Mouse (Mus musculus) cerebellum, postnatal 14 days (tissue): ENCODE data around the gene Tmem161a.

Source experiments
- DNase-seq, 2 experiments: peaks; one replicate each; pipeline ENCODE4 v3.0.0; 2021; ENCODE audit warnings: mixed read lengths in 2 of 2

Tmem161a gene

GRCm38 (mm10) chr8:70172043-70172681 is at the start of gene Tmem161a:
Gene Tmem161a, plus strand, starts transcription at chr8:70172356.
- peak; percentile 92 for DNase-seq

DNA sequence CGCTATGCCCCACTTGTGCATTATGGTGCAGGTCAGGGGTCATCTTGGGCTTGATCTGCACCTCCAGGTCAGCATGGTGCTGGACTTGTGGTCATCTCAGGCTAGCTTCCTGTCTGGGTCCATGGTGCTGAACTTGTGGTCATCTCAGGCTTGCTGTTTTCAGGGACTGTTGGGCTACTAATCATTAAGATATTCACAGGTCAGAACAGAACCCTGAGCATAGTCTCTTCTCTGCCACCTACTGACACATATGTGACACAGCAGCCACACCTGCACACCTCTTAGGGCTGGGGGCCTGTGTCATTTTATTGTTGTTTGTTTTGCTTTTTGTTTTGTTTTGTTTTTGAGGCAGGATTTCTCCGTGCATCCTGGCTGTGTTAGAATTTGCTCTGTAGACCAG is 49.3 kb upstream of the Tmem161a start:
- DNase-seq: no peak

DNA sequence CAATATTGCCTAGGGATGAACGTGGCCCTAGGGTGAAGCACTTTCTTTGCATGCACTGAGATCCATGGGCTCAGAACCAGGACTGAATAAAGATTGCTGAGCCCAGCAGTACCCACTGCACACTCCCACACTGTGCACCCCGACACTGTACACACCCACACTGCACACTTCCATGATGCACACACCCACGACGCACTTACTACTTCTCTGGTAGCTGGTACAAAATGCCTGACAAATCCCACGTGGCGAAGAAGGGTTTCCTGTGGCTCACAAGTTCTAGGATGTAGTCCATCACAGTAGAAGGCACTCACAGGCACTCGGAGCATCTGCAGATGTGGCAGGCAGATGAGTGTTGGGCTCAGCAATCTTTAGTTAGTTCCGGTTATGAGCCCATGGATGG is 47.2 kb upstream of the Tmem161a start:
- no peak for DNase-seq

DNA sequence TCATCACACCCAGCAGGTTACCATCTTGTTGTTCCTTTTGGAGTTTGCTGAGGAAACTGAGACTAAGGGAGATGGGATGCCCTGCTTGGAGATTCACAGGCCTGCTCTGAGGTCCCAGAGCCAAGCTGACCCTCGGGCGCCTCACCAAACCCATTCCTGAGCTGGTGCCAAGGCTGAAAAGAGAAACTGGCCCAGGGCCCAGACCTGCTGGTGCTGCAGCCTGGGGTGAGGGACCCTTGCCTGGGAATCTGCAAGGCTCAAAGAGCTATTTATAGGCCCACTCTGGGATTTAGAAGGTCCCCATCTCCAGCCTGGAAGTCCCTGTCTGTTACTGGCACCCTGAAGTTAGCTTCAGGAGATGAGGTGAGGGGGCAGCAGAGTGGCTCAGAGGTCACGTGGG is 43.7 kb upstream of the Tmem161a start:
- DNase-seq: peak; percentile 54 to 64

DNA sequence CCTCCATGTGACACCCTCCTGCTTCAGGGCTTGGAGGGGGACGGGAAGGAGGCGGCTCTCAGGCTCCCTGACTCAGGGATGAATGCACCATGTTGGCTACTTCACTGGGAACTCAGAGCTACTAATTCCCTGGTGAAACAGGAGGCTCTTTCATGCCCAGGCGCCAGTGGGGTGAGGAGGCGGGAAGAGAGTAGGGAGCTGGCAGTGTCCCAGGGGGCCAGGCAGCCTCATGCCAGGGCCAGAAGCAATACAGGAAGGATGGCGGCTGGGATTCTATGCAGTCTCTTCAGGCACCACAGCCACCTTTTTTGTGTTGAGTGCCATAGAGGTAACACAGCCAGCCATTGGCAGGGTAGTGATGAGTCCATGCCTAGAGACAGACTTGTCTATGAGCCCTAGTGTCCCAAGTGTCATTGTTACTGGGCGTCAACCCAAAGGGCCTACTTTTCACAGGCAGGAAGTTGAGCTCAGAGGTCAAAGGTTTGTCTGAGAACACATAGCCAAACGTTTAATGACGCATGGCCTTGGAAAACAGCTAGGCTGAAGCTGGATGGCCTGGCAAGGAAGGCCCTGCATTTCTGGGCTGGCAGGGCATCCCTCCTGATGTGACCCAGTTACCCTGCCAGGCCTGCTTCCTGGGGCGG is 42.7 kb upstream of the Tmem161a start:
- DNase-seq: peak; percentile 53 to 66

DNA sequence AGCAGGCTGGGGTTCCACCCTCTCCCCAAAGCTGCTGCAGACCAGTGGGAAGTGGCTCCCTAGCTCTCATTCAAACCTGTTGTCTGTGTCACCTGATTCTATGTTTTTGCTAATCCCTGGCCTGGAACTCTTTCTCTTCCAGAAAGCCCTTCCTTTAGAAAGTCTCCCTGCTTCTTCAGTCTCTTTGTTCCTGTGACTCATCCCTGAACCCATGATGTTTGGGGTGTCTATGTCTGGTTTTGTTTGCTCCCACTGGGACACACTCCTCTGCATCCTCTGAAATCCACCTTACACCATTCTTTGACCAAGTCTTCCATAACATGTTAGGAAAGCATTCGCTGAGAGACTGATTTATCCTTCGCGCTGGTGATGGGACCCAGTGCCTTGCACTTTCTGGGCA is 42.1 kb upstream of the Tmem161a start:
- DNase-seq: no peak

DNA sequence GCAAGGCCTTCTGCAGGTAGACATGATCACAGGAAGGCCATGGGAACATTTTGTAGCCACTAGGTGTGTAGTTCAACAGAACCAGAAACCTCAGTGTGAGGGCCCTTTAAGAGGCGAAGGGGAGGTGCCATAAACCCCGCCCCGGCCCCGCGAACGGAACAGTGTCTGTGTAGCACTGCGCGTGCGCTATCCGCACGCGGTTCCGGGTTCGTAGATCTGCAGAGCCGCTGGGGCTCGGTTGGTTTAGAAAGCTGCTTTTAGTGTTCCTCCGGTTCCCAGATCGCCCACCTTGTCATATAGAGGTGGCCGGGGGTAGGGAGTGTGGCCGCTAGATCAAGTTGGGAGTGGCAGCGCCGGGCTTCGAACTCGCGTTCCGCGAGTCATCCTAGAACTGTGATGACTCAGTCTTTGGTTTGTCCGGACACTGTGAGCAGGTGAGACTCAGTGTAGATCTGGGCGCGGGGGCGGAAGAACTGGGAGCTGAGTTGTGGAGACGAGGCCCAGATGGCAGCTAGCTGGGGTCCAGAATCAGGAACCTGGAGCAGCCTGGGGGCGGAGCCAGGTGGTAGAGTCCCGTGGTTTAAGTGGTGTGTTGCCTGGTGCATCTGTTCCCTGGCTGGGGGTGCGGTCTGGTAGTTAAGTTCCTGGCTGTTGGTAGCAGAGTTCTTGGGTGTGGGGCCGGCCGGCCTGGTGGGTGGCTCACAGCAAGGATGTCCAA is 40.8 kb upstream of the Tmem161a start, which contains the start of gene Nr2c2ap:
Nr2c2ap (plus strand) TSS at position 168 of the 718 bp plus-strand sequence.
- peak; percentile 87 to 89 for DNase-seq

- DNase-seq: no peak
These were observed 38.1 kb upstream of the Tmem161a start for GRCm38 (mm10) chr8:70134086-70134485.

DNA sequence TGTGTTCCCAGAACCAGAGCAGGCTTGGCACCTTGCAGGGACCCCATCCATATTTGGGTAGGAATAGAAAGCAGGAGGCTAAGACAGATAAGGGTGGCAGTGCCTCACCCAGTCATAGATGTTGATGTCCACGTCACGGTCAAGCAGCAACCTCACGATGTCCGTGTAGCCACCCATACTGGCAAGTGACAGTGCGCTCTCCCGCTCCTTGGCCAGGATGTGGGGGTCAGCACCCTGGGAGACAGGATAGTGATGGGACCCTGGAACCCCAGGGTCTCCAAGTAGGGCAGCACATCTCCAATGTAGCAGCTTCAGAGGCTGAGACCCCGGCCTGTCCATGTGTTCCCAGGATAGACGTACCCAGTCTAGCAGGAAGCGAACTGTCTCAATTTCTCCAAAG is 37.2 kb upstream of the Tmem161a start:
- DNase-seq: no peak

DNA sequence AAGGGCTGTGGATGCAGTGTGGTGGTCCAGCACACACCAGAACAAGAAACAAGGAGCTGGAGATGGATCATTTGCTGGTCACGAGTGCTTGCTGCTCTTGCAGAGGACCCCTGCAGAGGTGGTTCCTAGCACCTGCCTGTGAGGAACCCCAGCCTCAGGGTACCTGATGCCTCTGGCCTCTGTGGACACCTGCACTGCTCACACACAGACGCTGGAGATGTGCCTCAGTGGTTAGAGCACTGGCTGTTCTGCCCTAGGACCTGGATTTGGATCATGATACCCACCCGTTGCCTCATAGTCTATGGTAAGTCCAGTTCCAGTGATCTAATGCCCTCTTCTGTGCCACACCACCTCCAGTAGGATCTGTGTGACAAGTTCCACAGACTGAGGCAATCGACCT is 35.6 kb upstream of the Tmem161a start:
- no peak for DNase-seq

DNA sequence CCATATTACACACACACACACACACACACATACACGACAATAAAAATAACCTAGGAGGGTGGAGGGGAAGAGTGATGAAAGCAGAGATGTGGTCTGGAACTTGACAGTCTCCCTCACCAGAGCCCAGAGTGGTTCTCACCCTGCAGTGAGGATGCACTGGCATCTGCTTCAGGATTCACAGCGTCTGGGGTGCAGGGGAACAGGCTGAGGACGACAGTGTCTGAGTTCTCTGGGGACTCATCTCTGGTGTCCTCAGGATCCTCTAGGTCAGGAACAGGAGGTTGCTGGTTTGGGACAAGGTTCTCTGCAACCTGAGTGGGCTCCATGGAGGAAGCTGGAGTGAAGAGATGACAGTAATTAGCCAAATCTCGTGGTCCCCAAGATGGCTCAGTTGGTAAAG is 34.3 kb upstream of the Tmem161a start:
- no peak for DNase-seq

DNA sequence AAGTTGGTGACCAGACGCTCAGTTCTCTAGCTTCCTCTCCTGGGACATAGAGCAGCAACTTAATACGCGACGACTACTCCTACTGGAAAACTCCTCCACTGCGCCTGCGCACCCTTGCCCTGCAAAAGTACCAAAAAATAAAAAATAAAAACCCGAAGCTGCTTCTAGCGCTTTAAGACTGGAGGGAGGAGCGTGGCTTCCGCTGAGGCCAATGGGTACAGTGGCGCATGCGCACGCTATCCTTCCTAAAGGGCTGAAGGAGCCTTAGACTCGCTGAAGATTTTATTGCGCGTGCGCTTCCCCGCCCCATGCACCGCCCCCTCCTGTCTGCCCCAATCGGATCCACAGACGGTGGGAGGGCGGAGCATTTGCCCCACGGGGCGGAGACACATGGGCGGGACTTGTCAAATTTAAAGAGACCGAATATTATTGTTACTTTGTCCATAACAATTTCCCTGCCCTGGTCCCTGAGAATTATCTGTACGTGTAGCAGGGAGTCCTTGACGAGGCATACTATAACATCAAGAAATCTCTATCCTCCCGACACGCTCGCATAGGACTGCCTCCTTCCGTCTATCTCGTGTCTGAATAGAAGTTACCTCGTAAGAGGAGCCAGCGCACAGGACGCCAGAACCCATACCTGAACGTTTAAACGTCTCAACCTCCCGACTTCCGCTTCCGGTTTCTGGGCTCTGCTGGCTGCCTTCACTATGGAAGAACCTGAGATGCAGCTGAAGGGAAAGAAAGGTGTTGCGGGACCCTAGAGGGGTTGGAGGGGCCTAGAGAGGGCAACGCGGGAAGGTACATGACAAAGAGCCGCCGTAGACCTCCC is 32.9 kb upstream of the Tmem161a start, which contains the start of the genes Rfxank, Borcs8 and Mef2b:
Rfxank (minus strand) TSS at position 129 of the 832 bp plus-strand sequence.
Borcs8 (plus strand) TSS at position 474 of the 832 bp plus-strand sequence.
Mef2b (plus strand) TSS at position 686 of the 832 bp plus-strand sequence.
- peak; percentile 99 for DNase-seq

DNA sequence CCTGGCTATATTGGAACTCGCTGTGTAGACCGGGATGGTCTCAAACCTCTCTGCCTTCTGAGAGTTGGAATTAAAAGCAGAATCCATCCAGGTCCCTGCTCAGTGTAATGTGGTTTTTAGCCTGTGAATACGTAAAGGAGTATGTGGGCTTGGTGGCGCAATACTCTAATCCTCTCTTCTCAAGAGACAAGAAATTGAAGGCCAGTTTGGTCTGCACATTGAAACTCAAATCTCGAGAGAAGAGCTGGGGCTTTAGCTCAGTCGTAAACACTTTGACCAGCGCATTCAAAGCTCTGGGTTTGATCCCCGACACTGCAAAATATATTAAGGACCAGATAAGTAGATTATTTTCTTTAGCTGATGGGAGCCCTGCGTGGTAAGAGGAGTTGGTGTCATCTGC is 32.2 kb upstream of the Tmem161a start:
- no peak for DNase-seq

- DNase-seq: no peak
These were observed 24.2 kb upstream of the Tmem161a start for GRCm38 (mm10) chr8:70147678-70148607.

DNA sequence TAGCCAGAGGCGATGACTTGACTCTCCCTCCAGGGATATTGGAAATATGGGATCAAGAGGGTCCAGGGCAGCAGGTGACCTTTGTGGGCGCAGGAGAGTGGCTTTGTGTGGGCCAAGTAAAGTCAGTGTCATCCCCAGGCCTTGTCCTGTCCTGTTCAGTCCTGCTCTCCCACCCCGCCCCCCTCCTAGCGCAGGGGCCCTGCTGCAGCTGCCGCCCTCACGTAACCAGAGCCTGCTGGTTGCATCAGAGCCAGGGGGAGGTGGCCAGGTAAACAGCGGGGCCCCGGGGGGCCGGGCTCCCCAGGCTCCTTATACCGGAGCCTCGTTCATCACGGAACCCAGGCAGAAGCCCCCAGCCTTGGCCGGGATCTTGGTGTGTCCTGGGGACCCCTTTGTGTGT is 22.0 kb upstream of the Tmem161a start:
- no peak for DNase-seq

DNA sequence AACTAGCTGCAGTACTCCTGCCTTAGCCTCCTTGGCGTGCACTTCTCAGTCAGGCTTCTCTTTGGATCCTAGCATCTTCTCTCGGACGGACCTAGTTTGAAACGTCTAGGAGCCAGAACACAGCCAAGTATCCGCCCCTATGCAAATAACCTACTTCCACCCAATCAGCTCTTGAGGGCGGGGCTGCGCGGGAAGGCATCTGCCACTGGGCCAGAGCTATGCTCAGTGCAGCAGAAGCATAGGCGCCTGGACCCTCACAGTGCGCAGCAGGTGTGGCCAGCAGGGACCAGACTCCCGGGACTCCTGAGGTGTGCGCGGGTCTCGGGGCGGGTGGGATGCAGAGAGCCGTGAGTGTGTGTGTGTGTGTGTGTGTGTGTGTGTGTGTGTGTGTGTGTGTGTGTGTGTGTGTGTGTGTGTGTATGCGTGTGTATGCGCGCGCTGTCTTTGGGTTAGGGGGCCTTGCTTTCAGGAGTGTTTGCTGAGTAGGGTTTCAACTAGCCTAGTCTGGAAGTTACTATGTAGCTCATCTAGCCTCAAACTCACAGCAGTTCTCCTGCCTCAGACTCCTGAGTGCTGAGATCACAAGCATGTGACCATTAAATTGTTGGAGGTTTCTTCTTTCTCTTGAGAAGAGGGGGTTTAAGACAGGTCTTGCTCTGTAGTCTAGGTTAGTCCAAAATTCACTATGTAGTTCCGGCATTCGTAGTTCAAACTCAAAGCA is 19.5 kb upstream of the Tmem161a start:
- DNase-seq: peak; percentile 63 to 74

GRCm38 (mm10) chr8:70157240-70157800 is 14.8 kb upstream of the Tmem161a start:
- no peak for DNase-seq

GRCm38 (mm10) chr8:70158069-70158853 is 13.9 kb upstream of the Tmem161a start:
- DNase-seq: peak; percentile 57 to 60

DNA sequence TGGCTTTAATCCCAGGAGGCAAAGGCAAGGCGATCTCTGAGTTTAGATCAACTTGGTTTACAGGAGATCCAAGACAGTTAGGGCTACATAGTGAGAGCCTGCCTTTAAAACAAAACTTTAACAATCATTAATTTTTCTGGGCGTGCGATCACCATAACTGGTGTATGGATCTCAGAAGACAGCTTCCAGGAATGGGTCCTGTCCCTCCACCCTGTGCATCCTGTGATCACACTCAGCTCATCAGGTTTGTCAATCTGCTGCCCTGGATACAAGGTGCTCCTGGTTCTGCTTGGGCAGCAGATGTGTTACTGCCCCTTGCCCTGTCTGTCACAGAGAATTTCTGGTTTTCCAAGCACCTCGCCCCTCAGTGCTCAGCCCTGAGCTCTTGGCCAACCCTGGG is 12.9 kb upstream of the Tmem161a start:
- DNase-seq: no peak

DNA sequence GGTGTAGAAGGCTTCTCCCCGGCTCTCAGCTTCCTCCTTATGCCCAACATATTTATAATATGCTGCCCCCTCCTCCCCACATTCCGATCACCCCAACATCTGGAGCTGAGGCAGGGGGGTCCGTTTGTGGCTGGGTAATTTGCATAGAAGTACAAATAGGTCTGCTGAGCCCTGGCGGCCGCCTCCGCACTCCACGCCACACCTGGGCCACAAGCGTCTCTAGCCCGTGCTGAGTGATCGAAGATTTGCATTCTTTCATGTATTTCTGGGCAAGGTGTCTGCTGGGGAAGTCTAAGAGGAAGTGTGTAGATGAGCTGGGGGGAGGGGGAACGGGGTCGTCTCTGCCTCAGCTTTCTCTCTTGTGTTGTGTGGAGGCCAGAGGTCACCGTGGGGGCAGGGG is 12.1 kb upstream of the Tmem161a start:
- DNase-seq: no peak
